Mouse (Mus musculus): ENCODE data around the gene Tirap. TPM values are rescaled to one million over a fixed set of nuclear protein-coding genes. Genes with fewer than 3 reads are reported as not detected.

The Tirap gene
- polyA plus RNA-seq, 1 experiment, result 2.6 TPM

- H3K27ac ChIP-seq (ENCODE audit: control insufficient read depth, insufficient read depth, low read depth, low read length), result no peak overlapping the region
- H3K27me3 ChIP-seq (ENCODE audit: control insufficient read depth, insufficient read depth, low read length), result no peaks in the 10 kb centered on the region
- H3K4me3 ChIP-seq (ENCODE audit: control insufficient read depth, low read depth, low read length), result no peak overlapping the region
- TF ChIP-seq POLR2A (IDR thresholded peaks at IDR 0.05; ENCODE audit: control insufficient read depth, low read depth, low read length) (no peak), CTCF (IDR thresholded peaks at IDR 0.05; ENCODE audit: control insufficient read depth, insufficient read depth, insufficient replicate concordance, low read depth, low read length) (no peak)
- H3K4me1 ChIP-seq (ENCODE audit: control insufficient read depth, insufficient read depth, low read length), result no peaks in the 10 kb centered on the region; the same call in 1 of the 2 replicates
- no peaks in the 10 kb centered on the region for H3K36me3 ChIP-seq (ENCODE audit: control insufficient read depth, insufficient read depth, low read length)
Measured at GRCm38 (mm10) chr9:35145829-35146228, 54.3 kb downstream of the Tirap start.

- TF ChIP-seq CTCF (IDR thresholded peaks at IDR 0.05; ENCODE audit: control insufficient read depth, insufficient read depth, insufficient replicate concordance, low read depth, low read length) (no peak), POLR2A (IDR thresholded peaks at IDR 0.05; ENCODE audit: control insufficient read depth, low read depth, low read length) (no peak)
- Histone ChIP-seq H3K27me3 (ENCODE audit: control insufficient read depth, insufficient read depth, low read length) (no peaks in the 10 kb centered on the region), H3K36me3 (ENCODE audit: control insufficient read depth, insufficient read depth, low read length) (no peaks in the 10 kb centered on the region), H3K27ac (ENCODE audit: control insufficient read depth, insufficient read depth, low read depth, low read length) (no peak overlapping the region), H3K4me3 (ENCODE audit: control insufficient read depth, low read depth, low read length) (no peak overlapping the region), H3K4me1 (ENCODE audit: control insufficient read depth, insufficient read depth, low read length) (no peaks in the 10 kb centered on the region; the same call in 1 of the 2 replicates)
Measured at GRCm38 (mm10) chr9:35145118-35145517, 55.0 kb downstream of the Tirap start.

GRCm38 (mm10) chr9:35142221-35142620 lies 57.9 kb downstream of the Tirap start:
- H3K27ac ChIP-seq (ENCODE audit: control insufficient read depth, insufficient read depth, low read depth, low read length), result no peak overlapping the region
- no peaks in the 10 kb centered on the region for H3K27me3 ChIP-seq (ENCODE audit: control insufficient read depth, insufficient read depth, low read length)
- no peaks in the 10 kb centered on the region for H3K36me3 ChIP-seq (ENCODE audit: control insufficient read depth, insufficient read depth, low read length)
- H3K4me3 ChIP-seq (ENCODE audit: control insufficient read depth, low read depth, low read length), result no peak overlapping the region
- TF ChIP-seq POLR2A (IDR thresholded peaks at IDR 0.05; ENCODE audit: control insufficient read depth, low read depth, low read length), result no peak
- TF ChIP-seq CTCF (IDR thresholded peaks at IDR 0.05; ENCODE audit: control insufficient read depth, insufficient read depth, insufficient replicate concordance, low read depth, low read length), result no peak
- H3K4me1 ChIP-seq (ENCODE audit: control insufficient read depth, insufficient read depth, low read length), result no peaks in the 10 kb centered on the region

GRCm38 (mm10) chr9:35139231-35139744 lies 60.8 kb downstream of the Tirap start:
- H3K4me3 ChIP-seq (ENCODE audit: control insufficient read depth, low read depth, low read length), result no peak overlapping the region
- H3K27me3 ChIP-seq (ENCODE audit: control insufficient read depth, insufficient read depth, low read length), result no peaks in the 10 kb centered on the region
- H3K4me1 ChIP-seq (ENCODE audit: control insufficient read depth, insufficient read depth, low read length), result no peaks in the 10 kb centered on the region
- H3K36me3 ChIP-seq (ENCODE audit: control insufficient read depth, insufficient read depth, low read length), result no peaks in the 10 kb centered on the region
- TF ChIP-seq CTCF (IDR thresholded peaks at IDR 0.05; ENCODE audit: control insufficient read depth, insufficient read depth, insufficient replicate concordance, low read depth, low read length) (no peak), POLR2A (IDR thresholded peaks at IDR 0.05; ENCODE audit: control insufficient read depth, low read depth, low read length) (no peak)
- no peak overlapping the region for H3K27ac ChIP-seq (ENCODE audit: control insufficient read depth, insufficient read depth, low read depth, low read length)

- Histone ChIP-seq H3K4me3 (ENCODE audit: control insufficient read depth, low read depth, low read length) (no peak overlapping the region), H3K27ac (ENCODE audit: control insufficient read depth, insufficient read depth, low read depth, low read length) (no peak overlapping the region), H3K36me3 (ENCODE audit: control insufficient read depth, insufficient read depth, low read length) (no peaks in the 10 kb centered on the region), H3K4me1 (ENCODE audit: control insufficient read depth, insufficient read depth, low read length) (no peaks in the 10 kb centered on the region), H3K27me3 (ENCODE audit: control insufficient read depth, insufficient read depth, low read length) (no peaks in the 10 kb centered on the region)
- TF ChIP-seq CTCF (IDR thresholded peaks at IDR 0.05; ENCODE audit: control insufficient read depth, insufficient read depth, insufficient replicate concordance, low read depth, low read length), result no peak
Measured at GRCm38 (mm10) chr9:35138029-35138428, 62.1 kb downstream of the Tirap start.

GRCm38 (mm10) chr9:35135575-35135974 lies 64.5 kb downstream of the Tirap start:
- Histone ChIP-seq H3K27ac (ENCODE audit: control insufficient read depth, insufficient read depth, low read depth, low read length) (no peak overlapping the region), H3K4me1 (ENCODE audit: control insufficient read depth, insufficient read depth, low read length) (no peaks in the 10 kb centered on the region), H3K36me3 (ENCODE audit: control insufficient read depth, insufficient read depth, low read length) (no peaks in the 10 kb centered on the region), H3K4me3 (ENCODE audit: control insufficient read depth, low read depth, low read length) (no peak overlapping the region), H3K27me3 (ENCODE audit: control insufficient read depth, insufficient read depth, low read length) (no peaks in the 10 kb centered on the region)
- TF ChIP-seq POLR2A (IDR thresholded peaks at IDR 0.05; ENCODE audit: control insufficient read depth, low read depth, low read length), result no peak
- TF ChIP-seq CTCF (IDR thresholded peaks at IDR 0.05; ENCODE audit: control insufficient read depth, insufficient read depth, insufficient replicate concordance, low read depth, low read length), result no peak

Other genes starting within 250 kb of the Tirap start
- 5.6 and 6.7 TPM in 2 replicates for gene St3gal4, start 81.0 kb downstream of the Tirap start, polyA plus RNA-seq (2012; rRNA removed)
- gene Dcps, start 24.2 kb downstream of the Tirap start, polyA plus RNA-seq (2012; rRNA removed), result 16.7 and 17.0 TPM in 2 replicates
- gene Srpr, start 116 bp downstream of the Tirap start, polyA plus RNA-seq (2012; rRNA removed), result 49.5 and 55.2 TPM in 2 replicates
- 23.3 and 27.5 TPM in 2 replicates for gene Foxred1, start 10.8 kb upstream of the Tirap start, polyA plus RNA-seq (2012; rRNA removed)
- gene Fam118b, start 67.5 kb upstream of the Tirap start, polyA plus RNA-seq (2012; rRNA removed), result 78.5 and 79.5 TPM in 2 replicates
- gene Rpusd4, start 67.6 kb upstream of the Tirap start, polyA plus RNA-seq (2012; rRNA removed), result 4.7 and 5.2 TPM in 2 replicates
- 1.8 and 2.0 TPM in 2 replicates for gene Cdon, start 220.8 kb upstream of the Tirap start, polyA plus RNA-seq (2012; rRNA removed)

Measured in testis, adult 2 months (tissue).